Mouse (Mus musculus) embryonic facial prominence, embryonic 10.5 days (tissue): ENCODE data around the gene Nt5dc2. TPM values are rescaled to one million over a fixed set of nuclear protein-coding genes. Genes with fewer than 3 reads are reported as not detected.

Source experiments
- DNase-seq: peaks from one replicate; pipeline ENCODE4 v3.0.0-alpha.2; 2017; ENCODE audit warnings: low spot score
- H3K27ac ChIP-seq: fragments of 300-500 bp; sonication (generic); replicated peaks from 2 replicates; pipeline ENCODE4 v1.5.1; 2016; ENCODE audit warnings: mild to moderate bottlenecking
- H3K27me3 ChIP-seq: fragments of 300-500 bp; sonication (generic); replicated peaks from 2 replicates; pipeline ENCODE4 v1.6.1; 2016; ENCODE audit warnings: low read depth, mild to moderate bottlenecking; ENCODE audit not compliant: poor library complexity, severe bottlenecking
- H3K36me3 ChIP-seq: fragments of 300-500 bp; sonication (generic); replicated peaks from 2 replicates; pipeline ENCODE4 v1.6.1; 2016; ENCODE audit warnings: mild to moderate bottlenecking, moderate library complexity
- H3K4me1 ChIP-seq: fragments of 300-500 bp; sonication (generic); 2 replicates; pipeline ENCODE4 v1.6.1; 2016
- H3K4me3 ChIP-seq: fragments of 300-500 bp; sonication (generic); 2 replicates; pipeline ENCODE4 v1.5.1; 2016; ENCODE audit warnings: mild to moderate bottlenecking, moderate library complexity
- H3K9me3 ChIP-seq: fragments of 300-500 bp; sonication (generic); 2 replicates; pipeline ENCODE4 v1.6.1; 2016; ENCODE audit warnings: mild to moderate bottlenecking
- WGBS: fragments of 180-500 bp; shearing (Covaris S2); methylation state at CpG from one replicate; pipeline ENCODE4 v1.1.7; 2016; 5-methylcytosine and 5-hydroxymethylcytosine counted together
- polyA plus RNA-seq: library from polyadenylated mRNA; unstranded; fragments of >200 nt; fragmentation: Nextera tagmentation; extraction: Ambion mirVana; gene quantifications from 2 replicates; pipeline ENCODE4 v1.2.1, GENCODE M21; 2016

The Nt5dc2 gene
- polyA plus RNA-seq, 1 experiment from 2014 or later: 589 TPM

DNA sequence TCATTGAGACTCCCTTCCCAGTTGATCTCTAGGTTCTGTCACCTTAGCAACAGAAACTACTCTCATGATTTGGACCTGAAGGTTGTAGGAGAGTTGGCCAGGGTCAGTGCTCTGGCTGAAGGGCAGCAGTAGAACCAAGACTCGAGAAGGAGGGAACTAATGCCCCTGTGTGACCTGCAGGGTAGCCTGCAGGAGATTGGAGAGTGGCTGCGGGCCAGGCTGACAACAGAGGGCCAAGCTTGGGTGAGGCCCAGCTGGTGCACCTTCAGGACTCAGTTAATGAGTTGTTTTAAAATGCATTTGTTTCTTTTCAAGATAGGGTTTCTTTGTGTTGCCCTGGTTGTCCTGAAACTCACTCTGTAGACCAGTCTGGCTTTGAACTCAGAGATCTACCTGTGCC lies 34.2 kb downstream of the Nt5dc2 start:
- DNase-seq: no peak
- no peak overlapping the region for H3K27ac ChIP-seq
- H3K9me3 ChIP-seq: no peaks in the 10 kb centered on the region
- H3K36me3 ChIP-seq: peaks cover 6% of the 10 kb centered on the region
- 74% methylated on average over 2 of the region's 2 CpGs for WGBS
- H3K4me1 ChIP-seq: peaks cover 39% of the 10 kb centered on the region
- H3K4me3 ChIP-seq: no peak overlapping the region
- no peaks in the 10 kb centered on the region for H3K27me3 ChIP-seq

DNA sequence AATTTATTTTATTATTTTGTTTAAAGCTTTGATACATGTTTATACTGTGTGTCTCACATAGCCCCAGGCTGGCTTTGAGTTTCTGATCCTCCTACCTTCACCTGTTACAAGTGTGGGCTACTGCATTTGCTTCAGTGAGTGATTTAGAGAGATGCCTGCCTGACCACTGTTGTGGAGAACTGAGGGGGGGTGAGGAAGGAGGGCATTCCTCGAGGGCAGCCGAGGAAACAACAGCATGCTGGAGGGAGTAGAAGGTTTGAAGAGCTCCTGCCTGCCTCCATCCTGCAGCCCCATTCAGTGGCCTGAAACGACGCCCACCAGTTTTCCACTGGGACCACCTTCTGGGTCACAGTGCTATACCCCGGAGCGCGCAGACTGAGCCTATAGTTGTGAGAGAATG lies 34.6 kb downstream of the Nt5dc2 start:
- WGBS: 65% methylated on average over 7 of the region's 7 CpGs
- peaks cover 10% of the 10 kb centered on the region for H3K36me3 ChIP-seq
- H3K27ac ChIP-seq: no peak overlapping the region
- DNase-seq: no peak
- H3K9me3 ChIP-seq: no peaks in the 10 kb centered on the region
- H3K4me1 ChIP-seq: peaks cover 37% of the 10 kb centered on the region
- no peak overlapping the region for H3K4me3 ChIP-seq
- H3K27me3 ChIP-seq: no peaks in the 10 kb centered on the region

DNA sequence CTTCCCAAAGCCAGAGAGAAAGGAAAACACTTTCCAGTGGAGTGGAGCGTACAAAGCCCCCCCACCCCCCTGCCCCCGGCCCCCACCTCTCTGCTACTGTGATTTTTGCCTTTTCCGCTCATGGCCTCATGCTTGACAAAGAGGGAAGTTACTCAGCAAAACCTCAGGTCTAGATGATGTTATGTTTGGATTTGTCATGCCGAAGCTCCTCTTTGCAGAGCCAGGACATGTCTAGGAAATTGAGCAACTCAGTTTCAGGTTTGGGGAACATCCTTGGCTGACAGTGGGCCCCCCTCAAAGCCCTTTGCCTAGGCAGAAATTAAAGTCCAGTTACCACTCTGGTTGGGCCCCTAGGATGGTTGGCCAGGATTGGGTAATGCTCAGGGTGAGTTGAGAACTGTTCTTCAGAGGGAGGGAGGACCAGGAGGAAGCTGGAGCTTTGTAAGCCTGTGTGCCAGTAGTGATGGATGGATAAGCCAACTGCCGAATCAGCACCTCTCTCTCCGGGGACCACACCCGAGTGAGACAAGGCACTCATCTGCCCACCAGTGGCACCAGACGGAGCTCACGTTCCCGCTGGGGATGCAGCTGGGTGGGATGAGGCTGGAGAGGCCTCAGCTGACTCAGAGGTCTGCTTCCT lies 35.3 kb downstream of the Nt5dc2 start:
- H3K4me1 ChIP-seq: peaks cover 31% of the 10 kb centered on the region
- H3K27ac ChIP-seq: 0 out of 2 replicates have a peak overlapping the region, but pooled peaks have one; percentile 48
- DNase-seq: no peak
- no peaks in the 10 kb centered on the region for H3K9me3 ChIP-seq
- H3K36me3 ChIP-seq: peaks cover 17% of the 10 kb centered on the region
- H3K4me3 ChIP-seq: peak overlapping the region; percentile 32
- 72% methylated on average over 10 of the region's 10 CpGs for WGBS
- no peaks in the 10 kb centered on the region for H3K27me3 ChIP-seq

DNA sequence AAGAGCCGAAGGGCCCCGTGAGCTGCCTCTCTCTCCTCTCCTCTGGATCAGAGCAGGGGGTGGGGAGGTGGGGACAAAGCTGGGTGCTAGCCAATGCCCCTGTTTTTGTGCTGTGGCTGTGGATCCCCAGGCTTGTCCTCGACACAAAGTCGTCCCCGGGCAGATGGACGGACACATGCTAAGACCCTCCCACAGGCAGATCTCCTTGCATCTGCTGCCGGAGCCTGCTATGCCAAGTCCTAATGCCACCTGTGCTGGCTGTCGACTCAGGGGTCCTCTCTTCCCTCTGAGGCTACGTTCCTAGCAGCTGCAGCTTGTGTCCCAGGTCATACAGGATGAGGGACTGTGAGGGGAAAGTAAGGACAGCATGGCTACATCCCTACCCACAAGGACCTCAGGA lies 36.0 kb downstream of the Nt5dc2 start:
- DNase-seq: no peak
- H3K9me3 ChIP-seq: no peaks in the 10 kb centered on the region
- 70% methylated on average over 9 of the region's 9 CpGs for WGBS
- peaks cover 26% of the 10 kb centered on the region for H3K4me1 ChIP-seq
- H3K4me3 ChIP-seq: peak overlapping the region; percentile 32
- H3K27me3 ChIP-seq: no peaks in the 10 kb centered on the region
- peaks cover 24% of the 10 kb centered on the region for H3K36me3 ChIP-seq
- peak overlapping the region; percentile 48; the same call in 1 of the 2 replicates for H3K27ac ChIP-seq

DNA sequence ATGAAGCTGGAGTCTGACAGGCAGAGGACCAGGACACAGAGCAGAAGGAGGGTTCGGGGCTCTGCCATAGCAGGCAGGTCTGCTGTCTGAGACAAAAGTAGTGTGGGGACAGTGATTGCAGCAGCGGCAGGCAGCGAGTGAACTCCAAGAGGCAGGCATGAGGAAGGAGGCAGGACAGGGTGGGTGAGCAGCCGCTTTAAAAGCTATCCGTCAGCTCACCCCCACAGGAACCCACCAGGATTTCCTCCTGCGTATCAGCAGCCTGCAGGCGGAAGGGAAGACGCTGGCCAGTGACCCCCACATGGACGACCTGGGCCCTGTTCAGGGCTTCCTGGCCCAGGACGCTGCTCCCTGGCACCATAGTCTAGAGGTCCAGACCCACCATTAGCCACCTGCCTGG lies 37.6 kb downstream of the Nt5dc2 start, which contains the start of gene Stab1:
TSS of gene Stab1 (minus strand) at position 217 of the 400 bp plus-strand sequence.
- Histone ChIP-seq H3K27me3 (no peaks in the 10 kb centered on the region), H3K9me3 (no peaks in the 10 kb centered on the region), H3K36me3 (peaks cover 40% of the 10 kb centered on the region), H3K4me3 (peak within 1 kb of the TSS; percentile 32), H3K4me1 (peaks cover 21% of the 10 kb centered on the region), H3K27ac (peak within 1 kb of the TSS; percentile 19; the same call in 1 of the 2 replicates)
- 57% methylated on average over 10 of the region's 10 CpGs for WGBS
- no peak for DNase-seq

DNA sequence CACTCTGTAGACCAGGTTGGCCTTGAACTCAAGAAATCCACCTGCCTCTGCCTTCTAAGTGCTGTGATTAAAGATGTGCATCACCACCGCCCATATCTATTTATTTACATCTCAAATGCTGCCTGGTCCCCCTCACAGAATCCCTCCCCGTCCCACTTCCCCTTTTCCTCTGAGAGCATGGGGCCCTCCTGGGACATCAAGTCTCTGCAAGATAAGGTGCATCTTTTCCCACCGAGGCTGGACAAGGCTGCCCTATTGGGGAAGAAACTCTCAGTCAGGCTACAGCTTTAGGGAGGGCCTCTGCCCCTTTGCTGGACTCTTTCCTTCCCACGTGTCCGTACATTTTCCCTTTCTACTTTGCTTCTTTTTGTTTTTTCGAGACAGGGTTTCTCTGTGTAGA lies 38.7 kb downstream of the Nt5dc2 start:
- no peak overlapping the region for H3K27ac ChIP-seq
- WGBS: 82% methylated on average over 6 of the region's 6 CpGs
- H3K27me3 ChIP-seq: no peaks in the 10 kb centered on the region
- H3K36me3 ChIP-seq: peaks cover 51% of the 10 kb centered on the region
- peaks cover 21% of the 10 kb centered on the region for H3K4me1 ChIP-seq
- no peaks in the 10 kb centered on the region for H3K9me3 ChIP-seq
- no peak overlapping the region for H3K4me3 ChIP-seq
- DNase-seq: no peak

DNA sequence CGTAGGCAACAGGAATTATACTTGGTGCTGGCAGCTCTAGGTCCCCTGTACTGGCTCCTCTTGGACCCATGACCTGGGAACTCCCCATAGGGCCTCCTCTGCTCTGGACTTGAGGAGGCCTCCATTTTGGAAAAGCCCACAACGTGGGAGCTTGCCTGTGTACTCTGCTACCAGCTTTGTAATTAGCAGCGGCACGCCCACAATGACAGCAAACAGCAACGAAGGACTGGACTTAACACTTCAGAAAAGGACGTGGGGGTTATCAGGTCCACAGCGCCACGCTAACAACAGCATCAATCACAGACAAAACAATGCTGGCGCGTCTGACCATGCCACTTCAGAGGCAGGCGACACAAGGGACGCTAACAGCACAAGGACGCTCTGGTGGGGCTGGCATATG lies 40.1 kb downstream of the Nt5dc2 start:
- no peak overlapping the region for H3K4me3 ChIP-seq
- H3K27ac ChIP-seq: no peak overlapping the region
- H3K36me3 ChIP-seq: peaks cover 65% of the 10 kb centered on the region
- H3K4me1 ChIP-seq: peaks cover 15% of the 10 kb centered on the region
- 94% methylated on average over 13 of the region's 13 CpGs for WGBS
- no peaks in the 10 kb centered on the region for H3K27me3 ChIP-seq
- DNase-seq: no peak
- H3K9me3 ChIP-seq: no peaks in the 10 kb centered on the region

DNA sequence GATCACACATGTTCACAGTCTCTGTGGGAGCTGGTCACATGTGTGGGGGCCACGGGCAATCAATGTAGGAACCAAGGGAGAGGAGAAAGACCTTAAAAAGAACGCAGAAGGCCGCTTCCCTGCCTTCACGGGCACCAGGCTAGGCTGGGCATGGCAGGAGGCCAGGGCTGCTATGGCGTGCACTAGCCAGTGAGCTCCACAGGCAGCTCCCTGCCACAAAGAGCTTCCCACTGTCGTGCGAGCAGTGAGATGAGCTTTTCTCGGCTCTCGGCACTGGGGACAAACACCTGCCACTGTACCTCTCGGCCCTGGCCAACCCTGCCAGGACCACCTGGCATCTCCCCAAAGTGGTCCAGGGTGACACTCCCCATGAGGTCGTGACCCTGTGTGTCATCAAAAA lies 40.5 kb downstream of the Nt5dc2 start:
- H3K27ac ChIP-seq: no peak overlapping the region
- H3K9me3 ChIP-seq: no peaks in the 10 kb centered on the region
- 90% methylated on average over 11 of the region's 11 CpGs for WGBS
- no peak for DNase-seq
- H3K4me1 ChIP-seq: peaks cover 11% of the 10 kb centered on the region
- no peak overlapping the region for H3K4me3 ChIP-seq
- no peaks in the 10 kb centered on the region for H3K27me3 ChIP-seq
- H3K36me3 ChIP-seq: peaks cover 69% of the 10 kb centered on the region

DNA sequence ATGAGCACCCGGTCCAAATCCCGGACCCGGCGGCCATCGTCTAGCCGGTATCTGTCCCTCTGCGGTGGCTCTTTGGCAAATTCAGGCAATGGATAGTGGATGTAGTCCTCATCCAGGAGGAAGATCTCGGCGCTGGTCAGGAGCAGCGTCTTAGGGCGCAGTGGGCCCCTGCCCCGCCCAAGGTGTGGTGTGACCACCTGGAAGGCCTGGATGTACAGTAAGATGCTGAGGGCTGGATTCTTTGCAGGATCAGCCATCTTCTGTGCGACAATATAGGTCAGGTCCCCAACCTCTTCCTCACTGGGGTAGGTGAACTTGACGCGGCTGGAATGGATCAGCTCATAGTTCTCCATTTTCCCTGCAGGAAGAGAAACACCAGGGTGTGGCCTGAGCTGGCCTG lies 41.0 kb downstream of the Nt5dc2 start:
- DNase-seq: no peak
- peaks cover 74% of the 10 kb centered on the region for H3K36me3 ChIP-seq
- H3K9me3 ChIP-seq: no peaks in the 10 kb centered on the region
- no peaks in the 10 kb centered on the region for H3K27me3 ChIP-seq
- 94% methylated on average over 15 of the region's 15 CpGs for WGBS
- H3K4me1 ChIP-seq: peaks cover 7% of the 10 kb centered on the region
- H3K4me3 ChIP-seq: no peak overlapping the region
- no peak overlapping the region for H3K27ac ChIP-seq

DNA sequence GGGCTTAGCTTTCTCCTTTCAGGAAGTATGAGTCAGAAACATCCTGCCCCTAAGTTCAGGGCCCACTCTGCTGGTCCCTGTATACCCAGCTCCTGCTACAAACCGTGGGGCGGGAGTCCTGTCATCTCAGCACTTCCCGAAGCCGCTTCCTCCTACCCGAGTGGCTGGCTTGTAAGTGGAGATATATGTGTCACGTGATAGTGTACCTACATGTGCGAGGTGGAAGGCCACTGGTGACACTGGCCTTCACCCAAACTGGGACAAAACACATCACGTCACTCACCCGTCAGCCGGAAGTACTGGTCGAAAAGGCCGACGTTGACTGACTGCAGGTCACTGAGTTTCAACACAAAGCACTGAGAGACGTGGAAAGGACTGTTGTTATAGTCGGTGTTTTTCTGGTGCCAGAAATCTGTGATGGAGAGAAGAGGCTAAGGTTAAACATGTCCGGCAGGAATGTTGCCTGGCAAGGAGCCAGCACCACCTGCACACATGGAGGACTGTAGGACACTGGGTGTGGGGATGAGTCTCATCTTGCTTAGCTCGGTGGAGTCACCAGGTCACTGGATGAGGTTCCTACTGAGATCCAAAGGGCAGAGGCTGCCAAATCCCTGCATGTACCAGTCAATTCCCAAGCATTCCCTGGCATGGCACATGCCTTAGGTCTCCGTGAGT lies 42.1 kb downstream of the Nt5dc2 start:
- 88% methylated on average over 18 of the region's 18 CpGs for WGBS
- DNase-seq: no peak
- Histone ChIP-seq H3K4me3 (no peak overlapping the region), H3K9me3 (no peaks in the 10 kb centered on the region), H3K27me3 (no peaks in the 10 kb centered on the region), H3K4me1 (peaks cover 7% of the 10 kb centered on the region), H3K27ac (no peak overlapping the region), H3K36me3 (peaks cover 85% of the 10 kb centered on the region)

DNA sequence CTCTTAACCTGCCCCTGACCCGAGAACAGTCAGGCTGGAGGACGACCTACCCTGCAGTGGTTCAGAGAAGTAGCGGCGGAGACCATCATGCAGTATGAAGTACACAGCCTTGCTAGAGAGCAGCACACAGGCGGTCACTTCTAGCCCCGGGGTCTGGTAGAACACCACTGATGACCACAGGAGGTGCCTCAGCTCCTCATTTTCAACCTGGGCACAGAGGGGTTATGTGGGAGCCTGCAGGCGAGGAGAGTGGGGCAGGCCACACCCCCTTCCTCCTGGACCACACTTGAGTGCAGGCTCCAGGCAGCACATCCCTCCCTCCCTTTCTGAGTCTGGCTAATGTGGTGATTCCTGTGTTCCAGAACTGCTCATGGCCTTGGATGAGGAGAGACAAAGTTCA lies 42.7 kb downstream of the Nt5dc2 start:
- H3K36me3 ChIP-seq: peaks cover 90% of the 10 kb centered on the region
- no peak for DNase-seq
- H3K27me3 ChIP-seq: no peaks in the 10 kb centered on the region
- H3K9me3 ChIP-seq: no peaks in the 10 kb centered on the region
- peaks cover 5% of the 10 kb centered on the region for H3K4me1 ChIP-seq
- WGBS: 88% methylated on average over 7 of the region's 7 CpGs
- H3K27ac ChIP-seq: no peak overlapping the region
- H3K4me3 ChIP-seq: no peak overlapping the region

DNA sequence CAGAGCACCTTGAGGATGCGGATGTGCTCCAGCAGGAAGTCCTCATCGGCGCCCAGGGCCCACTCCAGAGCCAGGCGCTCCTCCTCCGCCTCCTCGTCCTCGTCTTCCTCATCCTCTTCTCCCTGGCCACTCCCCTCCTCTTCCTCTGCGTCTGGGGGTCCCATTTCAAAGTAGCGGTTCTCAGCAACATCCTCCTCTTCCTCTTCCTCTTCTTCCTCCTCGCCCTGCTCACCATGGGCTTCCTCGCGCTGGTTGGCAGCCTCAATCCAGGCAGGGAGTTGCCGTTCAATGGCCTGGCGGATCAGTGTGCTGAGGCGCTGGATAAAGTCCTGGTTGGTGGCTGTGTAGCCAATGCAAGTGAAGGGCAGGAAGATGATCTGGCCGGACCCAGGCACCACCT lies 46.4 kb downstream of the Nt5dc2 start:
- DNase-seq: no peak
- 94% methylated on average over 16 of the region's 16 CpGs for WGBS
- Histone ChIP-seq H3K4me3 (no peak overlapping the region), H3K9me3 (no peaks in the 10 kb centered on the region), H3K27me3 (no peaks in the 10 kb centered on the region), H3K36me3 (peaks cover 99% of the 10 kb centered on the region), H3K4me1 (no peaks in the 10 kb centered on the region), H3K27ac (no peak overlapping the region)

DNA sequence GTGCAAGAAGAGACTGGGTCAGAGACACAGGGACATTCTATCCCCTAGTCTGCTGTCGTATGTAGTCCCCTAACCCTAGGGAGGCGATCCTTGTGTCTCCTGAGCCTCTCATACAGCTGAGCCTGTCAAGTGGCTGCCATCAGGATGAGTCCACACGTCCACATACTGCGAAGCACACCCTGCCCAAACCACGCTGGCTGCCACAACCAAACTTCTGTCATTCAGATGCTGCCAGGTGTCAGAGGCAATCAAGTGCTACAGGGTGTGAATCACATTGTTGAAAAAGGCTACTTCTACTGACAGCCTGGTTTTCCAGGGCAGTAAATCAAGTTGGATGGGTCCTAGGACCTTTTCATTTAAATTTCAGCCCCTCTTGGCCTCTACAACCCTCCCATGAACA lies 46.9 kb downstream of the Nt5dc2 start:
- Histone ChIP-seq H3K9me3 (no peaks in the 10 kb centered on the region), H3K36me3 (peaks cover 99% of the 10 kb centered on the region), H3K4me3 (no peak overlapping the region), H3K27me3 (no peaks in the 10 kb centered on the region), H3K4me1 (no peaks in the 10 kb centered on the region), H3K27ac (no peak overlapping the region)
- DNase-seq: no peak
- 93% methylated on average over 5 of the region's 5 CpGs for whole genome bisulfite sequencing
